Mouse (Mus musculus): ENCODE data around the gene S1pr3. TPM values are rescaled to one million over a fixed set of nuclear protein-coding genes. Genes with fewer than 3 reads are reported as not detected.

The S1pr3 gene
- total RNA-seq, 2 experiments from 2014 or later, result 7.1 TPM

DNA sequence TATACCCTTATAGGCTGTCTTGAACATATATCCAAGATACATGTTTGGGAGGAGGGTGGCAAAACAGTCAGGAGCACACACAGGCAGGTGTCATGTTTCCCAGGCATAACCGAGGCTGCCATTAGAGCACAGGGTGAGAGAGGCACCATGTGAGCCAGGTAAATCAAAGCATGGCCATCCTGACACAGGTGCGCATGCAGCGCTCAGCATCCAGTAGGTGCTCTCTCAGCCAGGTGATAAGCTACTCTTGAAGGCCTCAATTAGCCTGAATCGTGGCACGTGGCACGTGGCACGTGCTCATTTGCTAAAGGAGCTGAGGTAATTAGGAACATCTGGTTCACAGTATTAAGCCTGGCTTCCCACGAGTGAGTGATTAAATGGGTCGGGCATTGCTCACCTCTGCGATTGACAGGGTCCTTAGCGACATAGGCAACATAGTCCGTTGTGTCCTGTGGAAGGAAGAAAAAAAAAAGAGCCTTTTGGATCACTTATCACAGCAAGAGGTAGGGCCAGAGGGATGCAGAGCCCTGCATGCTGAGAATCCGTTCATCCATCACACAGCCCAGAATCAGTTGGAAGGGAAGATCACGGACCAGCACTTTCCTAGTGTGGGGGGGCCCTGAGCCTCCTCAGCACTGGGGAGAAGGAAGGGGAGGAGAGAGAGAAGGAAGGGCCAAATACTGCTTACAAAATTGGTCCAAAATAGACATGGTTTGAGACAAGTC is 57.8 kb downstream of the S1pr3 start:
- no peak for DNase-seq (ENCODE audit: extremely low spot score in 1 of 2, low spot score in 2 of 2)
- TF ChIP-seq CTCF (IDR thresholded peaks at IDR 0.05), result no peak
- Histone ChIP-seq H3K4me3 (no peak overlapping the region), H3K27ac (no peak overlapping the region)
- intact Hi-C loops (cut with DNase I), result no loop called here

DNA sequence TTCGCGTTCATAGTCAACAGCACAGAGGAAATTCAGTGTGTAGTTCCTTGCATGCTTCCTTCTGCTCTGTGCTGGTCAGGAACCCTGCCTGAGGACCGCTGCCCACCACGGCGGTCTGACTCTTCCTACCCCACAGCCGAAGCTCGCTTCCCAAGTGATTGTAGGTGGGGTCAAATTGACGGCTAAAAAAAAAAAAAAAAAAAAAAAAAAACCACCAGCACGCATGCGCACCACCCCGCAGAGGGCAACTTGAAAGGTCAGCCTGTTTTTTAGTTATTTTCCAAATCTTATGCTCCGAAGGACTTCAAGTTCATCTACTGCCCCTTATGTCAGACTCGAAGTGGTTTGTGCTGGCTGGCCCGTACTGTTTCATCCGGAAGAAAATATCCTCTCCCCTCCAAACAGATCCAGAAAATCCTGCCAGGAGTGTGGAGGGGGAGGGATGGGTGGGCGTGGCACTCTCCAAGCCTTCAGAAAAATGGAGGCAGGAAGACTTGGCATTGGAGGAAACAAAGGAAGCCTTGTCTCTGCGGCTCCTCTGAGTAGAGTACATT is 60.3 kb downstream of the S1pr3 start:
- intact Hi-C loops (cut with DNase I), result no loop called here
- H3K27ac ChIP-seq, result no peak overlapping the region
- no peak for DNase-seq (ENCODE audit: extremely low spot score in 1 of 2, low spot score in 2 of 2)
- TF ChIP-seq CTCF (IDR thresholded peaks at IDR 0.05), result no peak
- H3K4me3 ChIP-seq, result no peak overlapping the region

Other genes starting within 250 kb of the S1pr3 start
- under 1 TPM in 1 of 2 experiments, not detected in 1; 0.44 TPM for gene Nxnl2, start 237.6 kb upstream of the S1pr3 start, total RNA-seq (2021)
- 100 to 1,000 TPM; 234 to 242 TPM for gene Shc3, start 160.8 kb downstream of the S1pr3 start, total RNA-seq (2021)
- gene Cks2, start 236.6 kb downstream of the S1pr3 start, total RNA-seq (2021), result 1 to 10 TPM; 1.4 to 1.7 TPM
- 10 to 100 TPM; 18.7 to 19.1 TPM for gene Secisbp2, start 243.1 kb downstream of the S1pr3 start, total RNA-seq (2021)

Data from left cerebral cortex, adult 2 months (tissue).